Mouse (Mus musculus) thymus, postnatal 25 days (tissue): ENCODE data around the gene Asb15.

ENCODE experiments used
- DNase-seq: peaks from one replicate; pipeline ENCODE4 v3.0.0; 2022

Asb15 gene

GRCm38 (mm10) chr6:24528064-24528243 is at the start of gene Asb15:
Gene Asb15 (plus strand): TSS chr6:24528144.
- DNase-seq = no peak

- no peak for DNase-seq
Observed at GRCm38 (mm10) chr6:24486530-24486929, 41.4 kb upstream of the Asb15 start.

- DNase-seq = no peak
Observed at GRCm38 (mm10) chr6:24490341-24490740, 37.6 kb upstream of the Asb15 start.

- no peak for DNase-seq
Observed at GRCm38 (mm10) chr6:24504141-24504540, 23.8 kb upstream of the Asb15 start.

GRCm38 (mm10) chr6:24514552-24515284 is 13.2 kb upstream of the Asb15 start, which contains the start of gene Iqub:
Gene Iqub (minus strand): TSS chr6:24515067.
- peak; percentile 39 for DNase-seq

GRCm38 (mm10) chr6:24516197-24516596 is 11.7 kb upstream of the Asb15 start:
- DNase-seq = no peak

- DNase-seq = no peak
Observed at GRCm38 (mm10) chr6:24525705-24526104, 2.2 kb upstream of the Asb15 start.

- peak; percentile 91 for DNase-seq
Observed at GRCm38 (mm10) chr6:24527155-24528063, 535 bp upstream of the Asb15 start, which contains the start of gene Ndufa5. Gene Ndufa5 (minus strand): TSS chr6:24528013.

GRCm38 (mm10) chr6:24530166-24530565 is 2.2 kb downstream of the Asb15 start:
- DNase-seq = peak; percentile 35

- no peak for DNase-seq
Observed at GRCm38 (mm10) chr6:24530711-24531420, 2.9 kb downstream of the Asb15 start.

- DNase-seq = no peak
Observed at GRCm38 (mm10) chr6:24532804-24533203, 4.9 kb downstream of the Asb15 start.

GRCm38 (mm10) chr6:24538435-24538834 is 10.5 kb downstream of the Asb15 start:
- no peak for DNase-seq

- no peak for DNase-seq
Observed at GRCm38 (mm10) chr6:24540106-24540505, 12.2 kb downstream of the Asb15 start.

- DNase-seq = no peak
Observed at GRCm38 (mm10) chr6:24542393-24542792, 14.4 kb downstream of the Asb15 start.

- no peak for DNase-seq
Observed at GRCm38 (mm10) chr6:24543119-24543591, 15.2 kb downstream of the Asb15 start.

GRCm38 (mm10) chr6:24546716-24547420 is 18.9 kb downstream of the Asb15 start:
- DNase-seq = no peak

- DNase-seq = no peak
Observed at GRCm38 (mm10) chr6:24549801-24550200, 21.9 kb downstream of the Asb15 start.

GRCm38 (mm10) chr6:24552046-24552445 is 24.1 kb downstream of the Asb15 start:
- no peak for DNase-seq

- DNase-seq = no peak
Observed at GRCm38 (mm10) chr6:24554427-24555086, 26.6 kb downstream of the Asb15 start.

GRCm38 (mm10) chr6:24555488-24555887 is 27.5 kb downstream of the Asb15 start:
- DNase-seq = no peak

- DNase-seq = no peak
Observed at GRCm38 (mm10) chr6:24564081-24564480, 36.1 kb downstream of the Asb15 start.

GRCm38 (mm10) chr6:24564886-24565285 is 36.9 kb downstream of the Asb15 start:
- no peak for DNase-seq
